Mouse (Mus musculus) embryonic facial prominence, embryonic 12.5 days (tissue): ENCODE results near the gene Gps2. TPM values are rescaled to one million over a fixed set of nuclear protein-coding genes. Genes with fewer than 3 reads are reported as not detected.

Experiments
- ATAC-seq: fragments of 200-750 bp; cut with Nextera tagmentation; 2 replicates; pipeline ENCODE4 v1.8.0; 2017; ENCODE audit not compliant: insufficient number of reproducible peaks, insufficient read depth, low FRiP score, low TSS enrichment
- H3K27ac ChIP-seq: fragments of 300-500 bp; sonication (generic); 2 replicates; pipeline ENCODE4 v1.5.1; 2016; ENCODE audit warnings: mild to moderate bottlenecking
- H3K27me3 ChIP-seq: fragments of 300-500 bp; sonication (generic); 2 replicates; pipeline ENCODE4 v1.6.1; 2016; ENCODE audit warnings: mild to moderate bottlenecking, moderate library complexity
- H3K36me3 ChIP-seq: fragments of 300-500 bp; sonication (generic); 2 replicates; pipeline ENCODE4 v1.6.1; 2016; ENCODE audit warnings: mild to moderate bottlenecking
- H3K4me1 ChIP-seq: fragments of 300-500 bp; sonication (generic); 2 replicates; pipeline ENCODE4 v1.6.1; 2016
- H3K4me2 ChIP-seq: fragments of 300-500 bp; sonication (generic); replicated peaks from 2 replicates; pipeline ENCODE4 v1.6.1; 2016; ENCODE audit warnings: mild to moderate bottlenecking, moderate library complexity
- H3K4me3 ChIP-seq: fragments of 300-500 bp; sonication (generic); 2 replicates; pipeline ENCODE4 v1.5.1; 2016; ENCODE audit warnings: mild to moderate bottlenecking
- H3K9ac ChIP-seq: fragments of 300-500 bp; sonication (generic); 2 replicates; pipeline ENCODE4 v1.6.1; 2016; ENCODE audit warnings: mild to moderate bottlenecking, moderate library complexity
- H3K9me3 ChIP-seq: fragments of 300-500 bp; sonication (generic); 2 replicates; pipeline ENCODE4 v1.6.1; 2016; ENCODE audit warnings: mild to moderate bottlenecking, moderate library complexity
- WGBS: fragments of 180-500 bp; shearing (Covaris S2); methylation state at CpG from one replicate; pipeline ENCODE4 v1.1.7; 2016; 5-methylcytosine and 5-hydroxymethylcytosine counted together
- polyA plus RNA-seq: library from polyadenylated mRNA; unstranded; fragments of >200 nt; fragmentation: Nextera tagmentation; extraction: Ambion mirVana; gene quantifications from 2 replicates; pipeline ENCODE4 v1.2.1, GENCODE M21; 2016

The Gps2 gene
- polyA plus RNA-seq, 1 experiment from 2014 or later: 92.0 TPM

GRCm38 (mm10) chr11:69894671-69895070 lies 19.0 kb upstream of the Gps2 start:
- 72% methylated on average over 5 of the region's 5 CpGs for WGBS

DNA sequence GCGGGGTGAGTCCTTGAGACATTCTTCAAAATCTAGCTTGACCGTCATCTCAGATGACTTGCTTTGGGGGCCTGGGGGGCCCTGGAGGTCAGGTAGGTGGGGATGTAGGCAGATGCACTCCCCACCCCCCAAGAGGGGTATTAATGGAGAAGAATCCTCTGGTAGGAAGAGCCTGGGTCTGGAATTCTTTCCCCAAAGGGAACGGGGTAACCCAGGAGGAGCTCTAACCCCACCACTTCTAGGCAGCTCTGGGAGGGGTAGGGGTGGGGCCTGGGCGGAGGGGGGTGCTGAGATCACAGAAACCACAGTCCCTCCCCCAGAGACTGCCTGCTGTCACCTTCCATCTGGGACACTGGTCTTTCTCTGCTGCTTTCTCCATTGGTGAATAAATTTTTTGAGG lies 18.4 kb upstream of the Gps2 start, which contains the start of gene Acap1:
TSS of gene Acap1 (minus strand) at position 249 of the 400 bp plus-strand sequence.
- Histone ChIP-seq H3K4me2 (no peak within 1 kb of the TSS), H3K9me3 (no peaks in the 10 kb centered on the region), H3K4me3 (no peak within 1 kb of the TSS), H3K27me3 (0 out of 2 replicates have a peak, but pooled peaks cover 2% of the 10 kb centered on the region), H3K4me1 (peaks cover 12% of the 10 kb centered on the region), H3K27ac (no peak within 1 kb of the TSS), H3K36me3 (0 out of 2 replicates have a peak, but pooled peaks cover 3% of the 10 kb centered on the region), H3K9ac (no peak within 1 kb of the TSS)
- WGBS: 63% methylated on average over 4 of the region's 4 CpGs
- ATAC-seq: no peak

More at GRCm38 (mm10) chr11:69894671-69895070, 19.0 kb upstream of the Gps2 start:
- H3K4me2 ChIP-seq: no peak overlapping the region
- H3K4me1 ChIP-seq: peaks cover 10% of the 10 kb centered on the region
- H3K4me3 ChIP-seq: no peak overlapping the region
- ATAC-seq: no peak
- H3K36me3 ChIP-seq: 0 out of 2 replicates have a peak, but pooled peaks cover 3% of the 10 kb centered on the region
- H3K27ac ChIP-seq: no peak overlapping the region
- H3K9ac ChIP-seq: no peak overlapping the region
- H3K9me3 ChIP-seq: no peaks in the 10 kb centered on the region
- 0 out of 2 replicates have a peak, but pooled peaks cover 2% of the 10 kb centered on the region for H3K27me3 ChIP-seq

DNA sequence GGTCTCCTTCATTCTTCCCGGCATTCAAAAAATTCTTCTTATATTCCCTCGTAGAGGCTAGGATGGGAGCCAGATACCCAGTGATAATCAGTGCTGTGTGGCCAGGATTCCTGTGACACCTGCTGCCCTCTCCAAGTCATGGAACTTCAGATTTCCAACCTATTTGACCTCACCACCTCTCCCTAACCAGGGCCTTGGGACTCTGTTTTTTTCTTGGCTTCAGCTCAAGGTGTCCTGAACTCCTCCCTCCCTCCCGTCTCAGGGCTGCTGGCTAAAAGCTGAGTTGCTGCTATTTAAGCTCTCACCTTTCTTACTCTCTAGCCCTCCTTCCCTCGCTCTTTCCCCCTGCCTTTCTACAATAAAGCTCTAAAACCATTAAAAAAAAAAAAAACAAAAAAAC lies 13.8 kb upstream of the Gps2 start:
- no peaks in the 10 kb centered on the region for H3K9me3 ChIP-seq
- ATAC-seq: no peak
- H3K4me3 ChIP-seq: peak overlapping the region; percentile 78
- H3K27me3 ChIP-seq: no peaks in the 10 kb centered on the region
- 16% methylated on average over 4 of the region's 4 CpGs for WGBS
- H3K4me1 ChIP-seq: peaks cover 24% of the 10 kb centered on the region
- peak overlapping the region; percentile 87 for H3K4me2 ChIP-seq
- H3K9ac ChIP-seq: peak overlapping the region; percentile 86
- peaks cover 16% of the 10 kb centered on the region for H3K36me3 ChIP-seq
- peak overlapping the region; percentile 96; the same call in 1 of the 2 replicates for H3K27ac ChIP-seq

DNA sequence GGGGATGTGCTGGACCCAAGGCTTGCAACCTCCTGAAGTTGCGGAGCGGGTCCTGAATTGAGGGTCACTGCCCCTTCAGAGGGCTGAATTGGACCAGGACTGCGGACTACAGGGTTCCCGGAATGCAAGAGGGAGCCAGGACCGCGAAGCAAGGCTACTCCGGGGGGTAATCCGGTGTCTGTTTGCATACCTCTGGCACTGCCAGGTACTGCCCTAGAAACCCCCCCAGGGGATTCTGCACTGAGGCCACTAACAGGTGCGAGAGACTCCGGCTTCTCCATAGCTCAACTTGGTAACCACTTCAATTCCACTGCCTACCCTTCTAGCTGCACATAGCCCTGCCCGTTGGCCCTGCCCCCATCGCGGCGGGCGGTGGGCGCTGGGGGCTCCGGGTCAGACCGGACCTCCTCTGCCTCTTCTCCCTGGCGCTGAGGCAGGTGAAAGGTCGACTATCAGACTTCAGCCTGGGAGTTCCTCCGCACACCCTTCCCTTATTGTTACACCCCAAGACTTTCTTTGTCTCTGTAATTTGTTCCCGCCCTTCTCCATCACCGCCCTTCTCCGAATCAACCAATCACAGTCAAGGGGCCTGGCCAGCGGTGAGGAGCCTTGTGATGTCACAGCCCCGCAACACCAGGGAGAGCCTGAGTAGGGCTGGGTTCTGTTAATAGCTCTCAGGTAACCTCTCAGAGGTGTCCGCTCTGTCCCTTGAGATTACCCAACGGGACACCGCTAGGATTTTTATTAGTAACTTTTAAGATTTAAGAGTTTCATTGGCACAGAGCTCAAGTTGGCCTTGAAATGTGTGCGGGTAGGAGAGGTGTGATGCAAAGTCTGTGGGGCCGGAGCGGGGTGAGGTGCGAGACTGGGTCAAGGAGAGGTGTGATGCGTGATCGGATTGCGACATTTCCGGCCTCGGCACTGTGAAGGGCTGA lies 12.9 kb upstream of the Gps2 start, which contains the start of the genes 2810408A11Rik and Neurl4:
TSS of gene 2810408A11Rik (minus strand) at position 517 of the 935 bp plus-strand sequence.
TSS of gene Neurl4 (plus strand) at position 602 of the 935 bp plus-strand sequence.
- ATAC-seq: peak; percentile 92

DNA sequence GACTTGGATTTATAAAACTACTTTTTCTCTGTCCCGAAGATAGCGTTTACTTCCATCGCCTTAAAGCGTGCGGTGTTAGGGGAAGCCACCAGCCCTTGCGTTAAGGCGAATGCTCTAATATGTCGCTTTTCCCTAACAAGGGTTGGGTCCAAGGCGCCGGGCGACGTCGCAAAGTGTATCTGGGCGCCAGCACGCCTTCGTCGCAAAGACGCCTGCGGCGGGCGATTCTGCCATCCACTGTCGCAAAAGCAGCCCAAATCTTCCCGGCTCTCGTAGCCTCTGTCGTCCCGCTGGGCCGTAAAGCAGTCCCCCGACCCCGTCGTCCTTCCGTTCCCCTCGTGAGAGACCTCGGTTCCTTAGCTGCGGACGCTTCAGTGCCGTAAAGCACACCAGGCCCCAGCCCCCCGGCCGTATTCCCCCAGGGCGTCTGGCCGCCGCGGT lies 12.3 kb upstream of the Gps2 start:
- ATAC-seq: peak; percentile 43
- under 1% methylated on average over 42 of the region's 42 CpGs for WGBS

More for the DNA sequence above, 12.9 kb upstream of the Gps2 start, which contains the start of the genes 2810408A11Rik and Neurl4:
- Histone ChIP-seq H3K4me2 (peak within 1 kb of the TSS; percentile 87), H3K9me3 (no peaks in the 10 kb centered on the region), H3K27ac (peak within 1 kb of the TSS; percentile 96), H3K36me3 (peaks cover 25% of the 10 kb centered on the region), H3K4me3 (peak within 1 kb of the TSS; percentile 78), H3K9ac (peak within 1 kb of the TSS; percentile 86), H3K27me3 (no peaks in the 10 kb centered on the region), H3K4me1 (peaks cover 24% of the 10 kb centered on the region)
- WGBS: under 1% methylated on average over 38 of the region's 38 CpGs

DNA sequence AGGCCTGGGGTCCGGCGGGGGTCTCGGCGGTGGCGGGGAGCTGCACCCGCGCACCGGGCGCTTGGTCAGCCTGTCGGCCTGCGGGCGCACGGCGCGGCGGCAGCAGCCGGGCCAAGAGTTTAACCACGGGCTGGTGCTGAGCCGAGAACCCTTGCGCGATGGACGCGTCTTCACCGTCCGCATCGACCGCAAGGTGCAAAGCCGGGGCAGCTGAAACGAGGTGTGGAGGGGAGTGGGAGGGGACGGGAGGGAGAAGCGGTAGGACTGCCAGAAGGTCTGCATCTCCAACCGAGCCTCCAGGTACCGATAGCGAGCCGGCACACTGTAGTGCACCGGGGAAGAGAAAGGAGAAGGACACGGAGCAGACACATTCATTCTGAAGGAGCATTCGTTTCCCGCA lies 11.7 kb upstream of the Gps2 start:
- Histone ChIP-seq H3K27ac (peak overlapping the region; percentile 96), H3K4me3 (peak overlapping the region; percentile 78), H3K4me1 (peaks cover 24% of the 10 kb centered on the region), H3K27me3 (no peaks in the 10 kb centered on the region), H3K9me3 (no peaks in the 10 kb centered on the region), H3K36me3 (peaks cover 37% of the 10 kb centered on the region), H3K4me2 (peak overlapping the region; percentile 87), H3K9ac (peak overlapping the region; percentile 82)
- under 1% methylated on average over 33 of the region's 39 CpGs for WGBS
- ATAC-seq: no peak

More for the DNA sequence above, 12.3 kb upstream of the Gps2 start:
- H3K4me3 ChIP-seq: peak overlapping the region; percentile 78
- H3K9ac ChIP-seq: peak overlapping the region; percentile 82
- peak overlapping the region; percentile 87 for H3K4me2 ChIP-seq
- H3K4me1 ChIP-seq: peaks cover 24% of the 10 kb centered on the region
- no peaks in the 10 kb centered on the region for H3K9me3 ChIP-seq
- H3K27ac ChIP-seq: peak overlapping the region; percentile 96
- H3K36me3 ChIP-seq: peaks cover 32% of the 10 kb centered on the region
- no peaks in the 10 kb centered on the region for H3K27me3 ChIP-seq

GRCm38 (mm10) chr11:69902972-69903371 lies 10.7 kb upstream of the Gps2 start:
- peak overlapping the region; percentile 82 for H3K9ac ChIP-seq
- H3K4me3 ChIP-seq: peak overlapping the region; percentile 78
- no peak for ATAC-seq
- peaks cover 24% of the 10 kb centered on the region for H3K4me1 ChIP-seq
- no peak overlapping the region for H3K27ac ChIP-seq
- no peaks in the 10 kb centered on the region for H3K27me3 ChIP-seq
- peaks cover 44% of the 10 kb centered on the region for H3K36me3 ChIP-seq
- peak overlapping the region; percentile 87 for H3K4me2 ChIP-seq
- H3K9me3 ChIP-seq: no peaks in the 10 kb centered on the region
- 87% methylated on average over 13 of the region's 13 CpGs for WGBS

GRCm38 (mm10) chr11:69904311-69904710 lies 9.4 kb upstream of the Gps2 start:
- peaks cover 57% of the 10 kb centered on the region for H3K36me3 ChIP-seq
- WGBS: 96% methylated on average over 9 of the region's 9 CpGs

DNA sequence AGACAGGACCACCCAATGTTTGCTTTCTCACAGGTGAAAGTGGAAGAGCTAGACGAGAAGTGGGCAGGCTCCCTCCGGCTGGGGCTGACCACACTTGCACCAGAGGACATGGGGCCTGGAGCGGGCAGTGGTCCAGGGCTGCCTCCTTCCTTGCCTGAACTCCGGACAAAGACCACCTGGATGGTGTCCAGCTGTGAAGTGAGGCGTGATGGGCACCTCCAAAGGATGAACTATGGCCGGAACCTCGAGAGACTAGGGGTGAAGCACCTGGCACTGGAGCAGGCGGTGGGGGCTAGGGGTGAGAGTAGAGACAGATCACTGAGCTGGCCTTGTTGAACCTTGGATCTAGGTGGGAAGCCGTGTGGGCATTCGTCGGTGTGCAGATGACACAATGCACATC lies 5.0 kb upstream of the Gps2 start:
- Histone ChIP-seq H3K9me3 (no peaks in the 10 kb centered on the region), H3K27ac (no peak overlapping the region), H3K4me1 (peaks cover 8% of the 10 kb centered on the region; the same call in 1 of the 2 replicates), H3K36me3 (peaks cover 98% of the 10 kb centered on the region), H3K9ac (no peak overlapping the region), H3K4me2 (no peak overlapping the region), H3K27me3 (no peaks in the 10 kb centered on the region), H3K4me3 (no peak overlapping the region)
- ATAC-seq: no peak
- WGBS: 93% methylated on average over 11 of the region's 11 CpGs

More at GRCm38 (mm10) chr11:69904311-69904710, 9.4 kb upstream of the Gps2 start:
- Histone ChIP-seq H3K9me3 (no peaks in the 10 kb centered on the region), H3K4me2 (no peak overlapping the region), H3K4me1 (peaks cover 18% of the 10 kb centered on the region), H3K27ac (no peak overlapping the region), H3K27me3 (no peaks in the 10 kb centered on the region), H3K4me3 (no peak overlapping the region), H3K9ac (no peak overlapping the region)
- ATAC-seq: no peak

- WGBS: 92% methylated on average over 5 of the region's 5 CpGs
- ATAC-seq: no peak
- H3K4me2 ChIP-seq: no peak overlapping the region
Observed at GRCm38 (mm10) chr11:69909174-69909573, 4.5 kb upstream of the Gps2 start.

DNA sequence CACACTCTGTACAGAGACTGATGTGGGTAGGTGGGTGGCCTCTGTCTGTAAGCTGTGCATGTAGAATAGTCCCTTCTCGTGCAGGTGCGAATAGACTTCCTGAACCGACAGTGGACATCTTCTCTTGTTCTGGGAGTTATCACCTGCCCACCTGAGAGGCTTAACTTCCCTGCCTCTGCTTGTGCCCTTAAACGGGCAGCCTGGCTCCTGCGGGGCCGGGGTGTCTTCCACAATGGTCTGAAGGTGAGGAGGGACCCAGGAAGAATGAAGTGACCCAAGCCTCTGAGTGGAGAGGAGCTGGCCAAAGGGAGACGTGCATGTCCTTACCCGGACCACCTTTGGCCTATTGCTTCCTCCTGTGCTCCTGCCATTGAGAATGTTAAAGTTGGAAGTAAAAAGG lies 3.5 kb upstream of the Gps2 start:
- Histone ChIP-seq H3K36me3 (peaks cover 87% of the 10 kb centered on the region), H3K4me2 (no peak overlapping the region), H3K27ac (no peak overlapping the region), H3K9me3 (no peaks in the 10 kb centered on the region), H3K4me1 (peaks cover 16% of the 10 kb centered on the region), H3K27me3 (no peaks in the 10 kb centered on the region), H3K4me3 (no peak overlapping the region), H3K9ac (no peak overlapping the region)
- 90% methylated on average over 8 of the region's 8 CpGs for WGBS
- no peak for ATAC-seq

More at GRCm38 (mm10) chr11:69909174-69909573, 4.5 kb upstream of the Gps2 start:
- H3K9ac ChIP-seq: no peak overlapping the region
- no peaks in the 10 kb centered on the region for H3K27me3 ChIP-seq
- peaks cover 9% of the 10 kb centered on the region; the same call in 1 of the 2 replicates for H3K4me1 ChIP-seq
- no peak overlapping the region for H3K4me3 ChIP-seq
- H3K27ac ChIP-seq: no peak overlapping the region
- peaks cover 92% of the 10 kb centered on the region for H3K36me3 ChIP-seq
- no peaks in the 10 kb centered on the region for H3K9me3 ChIP-seq
